Mouse (Mus musculus) gastrocnemius, adult 2 months (tissue): Measurements from ENCODE around the gene St6galnac5. TPM values are rescaled to one million over a fixed set of nuclear protein-coding genes. Genes with fewer than 3 reads are reported as not detected.

Experiments used
- DNase-seq: peaks from one replicate; pipeline ENCODE4 v3.0.0; 2022
- H3K27ac ChIP-seq: fragments of 200-600 bp; 2 replicates; pipeline ENCODE4 v1.8.1; 2022; ENCODE audit warnings: mild to moderate bottlenecking
- H3K4me3 ChIP-seq: fragments of 200-600 bp; 2 replicates; pipeline ENCODE4 v1.8.1; 2022; ENCODE audit warnings: mild to moderate bottlenecking, moderate library complexity
- CTCF ChIP-seq: fragments of 200-600 bp; IDR thresholded peaks from 2 replicates; pipeline ENCODE4 v1.8.1; 2022; ENCODE audit warnings: antibody characterized with exemption, mild to moderate bottlenecking, moderate library complexity
- intact Hi-C: fragments of 180-260 bp; cut with DNase I; formaldehyde crosslinking; loops from one replicate; pipeline ENCODE4 v1.15.1; 2025
- long read RNA-seq, 2 experiments: library from polyadenylated mRNA; stranded (forward); transcript quantifications; one replicate each; pipeline ENCODE4 v2.0.0; 2021
- total RNA-seq, 2 experiments: library from RNA; stranded (reverse); gene quantifications; 2 replicates each; pipeline ENCODE4 v1.2.3; 2021

The St6galnac5 gene
- total RNA-seq = under 1 TPM; 0.17 to 0.33 TPM
- long read RNA-seq, experiment 1 = 0 reads
- long read RNA-seq, experiment 2 = 0 reads

- no peak for TF ChIP-seq CTCF
- DNase-seq = no peak
- peak within 1 kb of the TSS; percentile 44 for H3K4me3 ChIP-seq
- no peak within 1 kb of the TSS for H3K27ac ChIP-seq
- intact Hi-C loops = no loop called here
These were observed at the start of gene St6galnac5 for GRCm38 (mm10) chr3:152981988-152982387. TSS of gene St6galnac5 (minus strand) at chr3:152982246.

- TF ChIP-seq CTCF = no peak
- Histone ChIP-seq H3K4me3 (no peak overlapping the region), H3K27ac (no peak overlapping the region)
- intact Hi-C loops = no loop called here
- no peak for DNase-seq
These were observed 48.7 kb upstream of the St6galnac5 start for GRCm38 (mm10) chr3:153030756-153031155.

GRCm38 (mm10) chr3:153024016-153024415 lies 42.0 kb upstream of the St6galnac5 start:
- intact Hi-C loops = no loop called here
- H3K27ac ChIP-seq = no peak overlapping the region
- TF ChIP-seq CTCF = no peak
- H3K4me3 ChIP-seq = no peak overlapping the region
- no peak for DNase-seq

GRCm38 (mm10) chr3:153018051-153018450 lies 36.0 kb upstream of the St6galnac5 start:
- Histone ChIP-seq H3K27ac (no peak overlapping the region), H3K4me3 (no peak overlapping the region)
- DNase-seq = no peak
- intact Hi-C loops = no loop called here
- no peak for TF ChIP-seq CTCF

GRCm38 (mm10) chr3:153016355-153016754 lies 34.3 kb upstream of the St6galnac5 start:
- intact Hi-C loops = no loop called here
- Histone ChIP-seq H3K27ac (no peak overlapping the region), H3K4me3 (no peak overlapping the region)
- no peak for TF ChIP-seq CTCF
- DNase-seq = no peak

GRCm38 (mm10) chr3:153006893-153007292 lies 24.8 kb upstream of the St6galnac5 start:
- Histone ChIP-seq H3K4me3 (no peak overlapping the region), H3K27ac (no peak overlapping the region)
- no peak for TF ChIP-seq CTCF
- intact Hi-C loops = no loop called here
- DNase-seq = no peak

GRCm38 (mm10) chr3:152998901-152999300 lies 16.9 kb upstream of the St6galnac5 start:
- H3K27ac ChIP-seq = no peak overlapping the region
- no peak for TF ChIP-seq CTCF
- no peak for DNase-seq
- H3K4me3 ChIP-seq = no peak overlapping the region
- intact Hi-C loops = no loop called here

GRCm38 (mm10) chr3:152998106-152998505 lies 16.1 kb upstream of the St6galnac5 start:
- Histone ChIP-seq H3K4me3 (no peak overlapping the region), H3K27ac (no peak overlapping the region)
- intact Hi-C loops = no loop called here
- no peak for TF ChIP-seq CTCF
- DNase-seq = no peak

- no peak for TF ChIP-seq CTCF
- intact Hi-C loops = no loop called here
These were observed 11.6 kb upstream of the St6galnac5 start for GRCm38 (mm10) chr3:152993608-152994007.

GRCm38 (mm10) chr3:152990787-152991186 lies 8.7 kb upstream of the St6galnac5 start:
- DNase-seq = no peak
- Histone ChIP-seq H3K4me3 (no peak overlapping the region), H3K27ac (no peak overlapping the region)
- intact Hi-C loops = no loop called here
- TF ChIP-seq CTCF = no peak

More at GRCm38 (mm10) chr3:152993608-152994007, 11.6 kb upstream of the St6galnac5 start:
- no peak for DNase-seq
- no peak overlapping the region for H3K4me3 ChIP-seq
- H3K27ac ChIP-seq = no peak overlapping the region

- intact Hi-C loops = no loop called here
- DNase-seq = no peak
These were observed 770 bp downstream of the St6galnac5 start for GRCm38 (mm10) chr3:152980978-152981974.

GRCm38 (mm10) chr3:152980431-152980830 lies 1.6 kb downstream of the St6galnac5 start:
- Histone ChIP-seq H3K27ac (no peak overlapping the region), H3K4me3 (peak overlapping the region; percentile 44; the same call in 1 of the 2 replicates)
- DNase-seq = peak; percentile 47
- no peak for TF ChIP-seq CTCF
- intact Hi-C loops = no loop called here

More at GRCm38 (mm10) chr3:152980978-152981974, 770 bp downstream of the St6galnac5 start:
- no peak for TF ChIP-seq CTCF
- peak overlapping the region; percentile 44 for H3K4me3 ChIP-seq
- no peak overlapping the region for H3K27ac ChIP-seq

GRCm38 (mm10) chr3:152979481-152980092 lies 2.5 kb downstream of the St6galnac5 start:
- Histone ChIP-seq H3K4me3 (no peak overlapping the region), H3K27ac (no peak overlapping the region)
- DNase-seq = no peak
- intact Hi-C loops = no loop called here
- TF ChIP-seq CTCF = no peak
